Mouse (Mus musculus) right cerebral cortex, postnatal 36 days (tissue): Measurements from ENCODE around the gene Cnih4.

ENCODE experiments used
- DNase-seq, 2 experiments: peaks; one replicate each; pipeline ENCODE4 v3.0.0; 2022; ENCODE audit warnings: low spot score in 2 of 2, mixed read lengths in 1 of 2

Cnih4 gene

GRCm38 (mm10) chr1:181211403-181211919 lies 67.0 kb downstream of the Cnih4 start:
- no peak for DNase-seq

DNA sequence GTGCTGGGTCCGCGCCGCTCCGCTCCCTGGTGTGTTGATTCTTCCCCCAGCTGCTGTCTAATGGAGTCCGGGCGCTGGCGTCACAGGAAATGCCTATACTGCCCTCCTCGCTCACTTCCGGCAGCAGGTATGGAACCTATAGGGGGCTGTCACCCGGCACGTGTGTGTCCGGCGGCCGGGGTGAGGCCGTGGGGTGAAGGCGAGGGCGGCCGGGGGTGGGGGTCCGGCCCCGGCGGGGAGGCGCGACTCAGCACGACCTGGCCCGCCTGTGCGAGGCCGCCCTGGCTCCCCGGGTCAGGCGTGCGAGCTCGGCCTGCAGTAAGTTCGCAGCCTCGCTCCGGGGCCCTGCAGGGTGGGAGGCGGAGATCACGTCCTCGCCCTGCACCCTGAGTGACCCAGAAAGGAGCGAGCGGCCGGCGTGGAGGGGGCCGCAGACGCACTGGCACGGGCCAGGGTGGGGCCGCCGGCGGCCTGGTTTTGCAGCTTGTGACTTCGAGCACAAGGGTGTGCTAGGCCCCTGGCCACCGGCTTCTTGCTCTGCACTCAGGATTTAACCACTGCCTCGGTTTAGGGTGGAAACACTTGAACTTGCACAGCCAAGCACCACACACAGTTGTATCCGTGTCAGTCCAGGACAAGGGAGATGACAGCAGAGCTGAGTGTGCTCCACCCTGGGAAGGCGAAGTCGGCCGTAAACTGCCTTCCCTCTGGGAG lies 67.6 kb downstream of the Cnih4 start, which contains the start of gene Wdr26:
Gene Wdr26 (minus strand): TSS at position 82 of the 714 bp plus-strand sequence.
- peak; percentile 83 to 86 for DNase-seq

- no peak for DNase-seq
Observed at GRCm38 (mm10) chr1:181214296-181215035, 70.0 kb downstream of the Cnih4 start.

GRCm38 (mm10) chr1:181216315-181216714 lies 71.8 kb downstream of the Cnih4 start:
- no peak for DNase-seq
